Mouse (Mus musculus) kidney, postnatal 0 days (tissue): ENCODE data around the gene Pa2g4. TPM values are rescaled to one million over a fixed set of nuclear protein-coding genes. Genes with fewer than 3 reads are reported as not detected.

Experiments
- ATAC-seq: fragments of 200-750 bp; cut with Nextera tagmentation; replicated peaks from 2 replicates; pipeline ENCODE4 v1.8.0; 2017; ENCODE audit warnings: low read depth, moderate number of reproducible peaks, moderate TSS enrichment, moderate library complexity; ENCODE audit not compliant: low FRiP score
- DNase-seq: peaks from one replicate; pipeline ENCODE4 v3.0.0-alpha.2; 2016; ENCODE audit warnings: low spot score
- H3K27ac ChIP-seq: fragments of 300-500 bp; sonication (generic); 2 replicates; pipeline ENCODE4 v1.5.1; 2014; ENCODE audit warnings: mild to moderate bottlenecking
- H3K27me3 ChIP-seq: fragments of 300-500 bp; sonication (generic); 2 replicates; pipeline ENCODE4 v1.6.1; 2014; ENCODE audit warnings: low read length, mixed read lengths; ENCODE audit not compliant: insufficient read depth
- H3K36me3 ChIP-seq: fragments of 300-500 bp; sonication (generic); 2 replicates; pipeline ENCODE4 v1.6.1; 2014; ENCODE audit warnings: low read length, mixed read lengths; ENCODE audit not compliant: insufficient read depth
- H3K4me1 ChIP-seq: fragments of 300-500 bp; sonication (generic); replicated peaks from 2 replicates; pipeline ENCODE4 v1.6.1; 2014; ENCODE audit warnings: antibody characterized with exemption, low read length, mixed read lengths; ENCODE audit not compliant: insufficient read depth
- H3K4me2 ChIP-seq: fragments of 300-500 bp; sonication (generic); 2 replicates; pipeline ENCODE4 v1.6.1; 2014; ENCODE audit warnings: mild to moderate bottlenecking, low read length, moderate library complexity, mixed read lengths
- H3K4me3 ChIP-seq: fragments of 300-500 bp; sonication (generic); replicated peaks from 2 replicates; pipeline ENCODE4 v1.5.1; 2014; ENCODE audit warnings: low read depth, low read length
- H3K9ac ChIP-seq: fragments of 300-500 bp; sonication (generic); 2 replicates; pipeline ENCODE4 v1.6.1; 2014; ENCODE audit warnings: low read depth, low read length
- H3K9me3 ChIP-seq: fragments of 300-500 bp; sonication (generic); replicated peaks from 2 replicates; pipeline ENCODE4 v1.6.1; 2016; ENCODE audit warnings: low read length, inconsistent platforms, mixed read lengths
- CTCF ChIP-seq: IDR thresholded peaks from 2 replicates; pipeline ENCODE4 v1.5.1; 2016; ENCODE audit warnings: antibody characterized with exemption, low read depth, mild to moderate bottlenecking, moderate library complexity
- WGBS: fragments of 180-500 bp; shearing (Covaris S2); extraction: QIAGEN DNeasy Blood & Tissue Kit; methylation state at CpG from one replicate; pipeline ENCODE4 v1.1.7; 2014; 5-methylcytosine and 5-hydroxymethylcytosine counted together
- polyA plus RNA-seq: library from polyadenylated mRNA; unstranded; fragments of >200 nt; fragmentation: Nextera tagmentation; extraction: Ambion mirVana; gene quantifications from 2 replicates; pipeline ENCODE4 v1.2.1, GENCODE M21; 2015

Pa2g4 gene
- polyA plus RNA-seq, 1 experiment from 2014 or later, result 124 TPM

DNA sequence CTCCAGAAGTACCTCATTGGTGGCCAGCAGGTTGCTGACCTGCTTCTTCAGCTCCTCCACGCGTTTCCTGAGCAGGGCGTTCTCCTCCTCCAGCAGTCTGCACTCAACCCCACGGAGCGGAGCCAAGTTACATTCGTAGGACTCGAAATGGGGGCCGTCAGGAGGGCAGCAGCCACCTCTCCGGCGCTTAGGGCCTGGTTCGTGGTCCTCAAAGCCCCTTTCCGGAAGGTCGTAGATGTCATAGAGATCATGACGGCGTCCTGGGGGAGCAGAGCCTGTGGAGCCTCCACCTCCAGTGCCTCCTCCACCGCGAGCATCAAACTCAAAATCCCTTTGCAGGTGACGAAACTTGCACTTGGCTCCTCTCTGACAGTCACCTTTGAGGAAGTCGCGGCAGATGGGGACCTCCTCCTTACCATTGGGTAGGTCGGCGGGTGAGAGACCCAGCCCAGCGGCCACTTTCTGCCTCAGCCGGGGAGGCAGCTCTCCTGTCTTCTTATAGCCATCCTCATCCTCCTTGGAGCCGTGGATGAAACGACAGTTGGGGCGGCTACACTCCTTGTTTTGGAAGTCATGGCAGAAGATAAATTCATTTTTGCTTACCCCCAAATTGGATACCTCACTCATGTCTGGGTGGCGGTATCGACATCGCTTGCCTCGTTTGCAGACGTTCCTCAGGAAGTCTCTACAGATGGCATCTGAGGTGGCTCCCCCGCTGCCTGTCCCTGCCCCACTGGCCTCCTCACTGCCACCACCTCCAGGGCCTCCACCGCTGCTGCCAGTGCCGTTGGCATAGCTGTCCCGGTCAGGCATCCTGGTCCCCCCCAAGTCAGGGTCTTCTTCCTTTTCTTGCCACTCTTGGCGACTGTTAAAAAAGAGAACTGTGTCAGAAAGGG lies 20.9 kb downstream of the Pa2g4 start:
- 93% methylated on average over 37 of the region's 37 CpGs for WGBS

DNA sequence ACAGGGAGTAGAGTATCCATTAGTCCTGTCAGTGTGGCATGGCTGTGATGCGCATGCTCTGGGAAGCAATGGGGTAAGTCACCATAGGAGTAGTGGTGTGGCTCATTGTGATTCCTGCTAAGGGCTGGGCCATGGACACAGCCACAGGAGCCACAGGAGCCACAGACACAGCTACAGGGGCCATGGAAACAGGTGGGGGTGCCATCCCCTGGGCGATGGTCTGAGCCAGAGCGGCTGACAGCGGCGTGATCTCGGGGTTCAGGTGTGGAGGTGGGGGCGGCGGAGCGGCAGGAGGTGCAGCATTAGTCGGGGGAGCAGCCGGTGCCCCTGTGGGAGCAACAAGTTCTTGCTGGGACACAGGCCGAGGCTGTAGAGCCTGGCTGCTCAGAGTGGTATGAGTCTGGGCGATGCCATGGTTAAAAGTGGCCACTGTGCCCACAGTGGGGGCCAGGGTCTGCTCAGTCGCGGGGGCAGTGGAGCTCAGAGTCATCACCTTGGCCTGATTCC lies 21.6 kb downstream of the Pa2g4 start:
- ATAC-seq (no peak), DNase-seq (no peak)
- Histone ChIP-seq H3K27ac (no peak overlapping the region), H3K36me3 (peaks cover 18% of the 10 kb centered on the region), H3K4me2 (no peak overlapping the region), H3K9ac (no peak overlapping the region), H3K9me3 (no peaks in the 10 kb centered on the region), H3K27me3 (no peaks in the 10 kb centered on the region), H3K4me1 (no peaks in the 10 kb centered on the region), H3K4me3 (no peak overlapping the region)
- 94% methylated on average over 15 of the region's 15 CpGs for WGBS
- TF ChIP-seq CTCF, result no peak

More for the DNA sequence above, 20.9 kb downstream of the Pa2g4 start:
- H3K9ac ChIP-seq, result no peak overlapping the region
- no peak overlapping the region for H3K4me2 ChIP-seq
- no peak overlapping the region for H3K27ac ChIP-seq
- H3K4me1 ChIP-seq, result no peaks in the 10 kb centered on the region
- H3K27me3 ChIP-seq, result no peaks in the 10 kb centered on the region
- no peak for TF ChIP-seq CTCF
- no peaks in the 10 kb centered on the region for H3K9me3 ChIP-seq
- H3K36me3 ChIP-seq, result peaks cover 18% of the 10 kb centered on the region
- no peak for DNase-seq
- ATAC-seq, result no peak
- no peak overlapping the region for H3K4me3 ChIP-seq

DNA sequence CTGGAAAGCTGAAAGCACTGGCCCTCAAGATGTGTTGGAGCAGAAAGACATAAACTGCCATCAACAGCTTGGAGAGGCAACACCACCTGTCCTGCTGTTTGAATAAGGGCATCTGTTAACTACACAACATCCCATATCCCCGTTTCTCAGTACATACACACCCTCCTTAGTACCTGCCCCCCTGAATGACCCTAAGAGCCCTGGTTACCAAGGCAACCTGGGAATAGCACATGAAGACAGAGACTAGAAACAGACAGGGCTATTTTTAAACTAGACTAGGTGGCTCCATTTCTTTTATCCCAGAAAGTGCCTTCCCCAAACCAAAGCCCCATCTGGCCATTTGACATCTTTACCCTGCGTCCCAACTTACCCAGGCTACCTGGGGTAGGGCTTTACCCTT lies 22.7 kb downstream of the Pa2g4 start:
- WGBS, result 69% methylated on average over 2 of the region's 2 CpGs
- H3K27ac ChIP-seq, result no peak overlapping the region
- ATAC-seq, result no peak

DNA sequence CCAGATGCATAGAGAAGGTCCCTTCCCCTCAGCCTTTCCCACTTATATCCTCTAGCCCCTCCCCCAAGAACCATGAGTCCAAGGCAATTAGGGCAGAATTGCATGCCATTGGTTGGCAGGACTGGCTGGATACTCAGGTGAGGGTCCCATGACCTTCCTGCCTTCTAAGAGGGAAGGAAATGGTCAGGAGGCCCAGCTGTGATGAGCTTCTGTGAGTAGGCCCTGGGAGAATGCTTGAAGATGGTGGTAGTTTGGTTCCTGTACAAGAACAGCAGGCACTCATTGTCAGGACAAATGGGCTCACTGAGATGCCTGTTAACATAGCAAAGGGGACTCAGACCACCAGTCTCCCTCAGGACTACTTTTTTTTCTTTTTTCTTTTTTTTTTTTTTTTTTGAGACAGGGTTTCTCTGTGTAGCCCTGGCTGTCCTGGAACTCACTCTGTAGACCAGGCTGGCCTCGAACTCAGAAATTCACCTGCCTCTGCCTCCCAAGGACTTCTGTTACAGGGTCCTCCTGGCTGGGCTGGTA lies 27.4 kb downstream of the Pa2g4 start:
- H3K4me3 ChIP-seq, result no peak overlapping the region
- no peaks in the 10 kb centered on the region for H3K4me1 ChIP-seq
- H3K27me3 ChIP-seq, result no peaks in the 10 kb centered on the region
- H3K36me3 ChIP-seq, result 0 out of 2 replicates have a peak, but pooled peaks cover 3% of the 10 kb centered on the region
- no peak for TF ChIP-seq CTCF
- ATAC-seq (no peak), DNase-seq (no peak)
- H3K27ac ChIP-seq, result no peak overlapping the region
- WGBS, result 82% methylated on average over 1 of the region's 1 CpGs
- no peak overlapping the region for H3K9ac ChIP-seq
- H3K4me2 ChIP-seq, result no peak overlapping the region
- H3K9me3 ChIP-seq, result no peaks in the 10 kb centered on the region

More for the DNA sequence above, 22.7 kb downstream of the Pa2g4 start:
- no peak overlapping the region for H3K4me2 ChIP-seq
- H3K9ac ChIP-seq, result no peak overlapping the region
- H3K27me3 ChIP-seq, result no peaks in the 10 kb centered on the region
- H3K4me1 ChIP-seq, result no peaks in the 10 kb centered on the region
- no peak overlapping the region for H3K4me3 ChIP-seq
- no peak for DNase-seq
- no peaks in the 10 kb centered on the region for H3K9me3 ChIP-seq
- H3K36me3 ChIP-seq, result peaks cover 18% of the 10 kb centered on the region
- no peak for TF ChIP-seq CTCF

DNA sequence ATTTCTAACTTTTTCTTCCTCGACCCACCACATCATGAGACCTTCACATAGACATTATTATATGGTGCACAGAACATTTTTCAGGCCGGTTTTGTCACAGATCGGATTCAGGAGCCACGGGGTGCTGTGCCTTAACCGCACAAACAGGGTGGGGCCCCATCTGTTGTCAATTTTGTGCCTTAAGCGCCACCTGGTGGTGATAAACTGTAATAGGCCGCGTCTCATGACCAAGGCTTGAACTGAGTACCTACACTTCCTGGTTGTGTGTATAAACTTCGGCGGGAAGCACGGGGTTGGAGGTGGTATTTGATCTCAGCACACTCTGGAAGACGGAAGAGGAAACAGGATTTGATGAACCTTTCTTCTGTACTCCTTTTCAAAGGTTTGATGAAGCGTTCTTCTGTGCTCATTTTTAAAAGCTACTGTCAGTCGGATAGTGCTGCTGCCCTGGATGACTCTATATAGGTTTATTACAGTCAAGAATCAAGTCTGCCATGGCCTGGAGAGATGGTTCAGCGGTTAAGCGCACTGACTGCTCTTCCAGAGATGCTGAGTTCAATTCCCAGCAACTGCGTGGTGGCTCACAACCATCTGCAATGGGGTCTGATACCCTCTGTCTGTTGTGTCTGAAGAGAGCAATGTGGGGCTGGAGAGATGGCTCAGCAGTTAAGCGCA lies 29.4 kb downstream of the Pa2g4 start:
- Histone ChIP-seq H3K9me3 (no peaks in the 10 kb centered on the region), H3K9ac (peak overlapping the region; percentile 27; the same call in 1 of the 2 replicates), H3K27me3 (no peaks in the 10 kb centered on the region), H3K4me1 (no peaks in the 10 kb centered on the region), H3K27ac (0 out of 2 replicates have a peak overlapping the region, but pooled peaks have one; percentile 15), H3K4me3 (no peak overlapping the region), H3K4me2 (peak overlapping the region; percentile 42), H3K36me3 (no peaks in the 10 kb centered on the region)
- DNase-seq (peak; percentile 92), ATAC-seq (peak; percentile 85)
- 13% methylated on average over 18 of the region's 18 CpGs for WGBS
- peak; percentile 97 for TF ChIP-seq CTCF

DNA sequence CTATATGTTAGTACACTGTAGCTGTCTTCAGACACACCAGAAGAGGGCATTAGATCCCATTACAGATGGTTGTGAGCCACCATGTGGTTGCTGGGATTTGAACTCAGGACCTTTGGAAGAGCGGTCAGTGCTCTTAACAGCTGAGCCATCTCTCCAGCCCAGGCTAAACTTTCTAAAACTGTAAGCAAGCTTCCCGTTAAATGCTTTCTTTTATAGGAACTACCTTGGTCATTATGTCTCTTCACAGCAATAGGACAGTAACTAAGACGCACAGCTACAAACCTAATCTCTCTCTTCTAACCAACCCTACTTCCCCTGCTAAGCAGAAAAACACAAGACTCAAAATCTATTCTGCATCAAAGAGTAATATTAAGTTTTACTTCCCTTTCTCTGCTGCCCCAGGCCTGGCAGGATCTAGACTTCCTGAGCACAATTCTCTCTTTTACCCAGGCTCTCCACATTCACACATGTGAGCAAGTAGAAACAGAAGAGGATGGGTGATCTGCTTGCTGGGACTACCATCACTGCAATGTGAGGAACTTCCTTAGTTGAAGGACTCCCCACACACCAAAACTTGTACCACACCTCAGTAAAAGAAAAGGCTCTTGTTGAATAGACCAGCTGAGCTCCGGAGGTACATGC lies 30.0 kb downstream of the Pa2g4 start:
- Histone ChIP-seq H3K9me3 (no peaks in the 10 kb centered on the region), H3K9ac (no peak overlapping the region), H3K36me3 (no peaks in the 10 kb centered on the region), H3K4me2 (peak overlapping the region; percentile 42), H3K4me1 (no peaks in the 10 kb centered on the region), H3K27me3 (no peaks in the 10 kb centered on the region), H3K4me3 (no peak overlapping the region), H3K27ac (no peak overlapping the region)
- WGBS, result 73% methylated on average over 4 of the region's 4 CpGs
- ATAC-seq (no peak), DNase-seq (no peak)
- no peak for TF ChIP-seq CTCF
